Mouse (Mus musculus): ENCODE data around the gene Aar2. TPM values are rescaled to one million over a fixed set of nuclear protein-coding genes. Genes with fewer than 3 reads are reported as not detected.
A peak's percentile ranks its signal among the peaks of the same experiment; 100 is the strongest.
"Not testable (repeated sequence)": the region's sequence is repeated elsewhere in the genome, so short reads cannot be mapped to it uniquely, and the experiment has no call there.

Gene Aar2
- total RNA-seq (2021) = 10 to 100 TPM; 22.3 to 23.2 TPM

- peak; percentile 58 for DNase-seq (ENCODE audit: low spot score)
- intact Hi-C loops (cut with DNase I) = no loop called here
These were observed at the start of gene Aar2 for GRCm38 (mm10) chr2:156547123-156547891. Gene Aar2 (plus strand): TSS chr2:156547584.

GRCm38 (mm10) chr2:156497915-156498314, 49.5 kb upstream of the Aar2 start:
- no peak for DNase-seq (ENCODE audit: low spot score)
- intact Hi-C loops (cut with DNase I) = loop anchor here (5.0 kb wide), 1 partner anchor 76 kb away; the partner anchor contains the start of gene Epb41l1

GRCm38 (mm10) chr2:156501025-156501424, 46.4 kb upstream of the Aar2 start:
- DNase-seq (ENCODE audit: low spot score) = no peak
- intact Hi-C loops (cut with DNase I) = no loop called here

GRCm38 (mm10) chr2:156505533-156505932, 41.9 kb upstream of the Aar2 start:
- intact Hi-C loops (cut with DNase I) = no loop called here
- DNase-seq (ENCODE audit: low spot score) = no peak

GRCm38 (mm10) chr2:156512028-156512427, 35.4 kb upstream of the Aar2 start:
- DNase-seq (ENCODE audit: low spot score) = no peak
- intact Hi-C loops (cut with DNase I) = loop anchor here (5.0 to 10.0 kb wide), 2 partner anchors 90 to 207 kb away; partner anchors contain the start of gene Epb41l1

- intact Hi-C loops (cut with DNase I) = loop anchor here (5.0 to 10.0 kb wide), 2 partner anchors 90 to 208 kb away; partner anchors contain the start of gene Epb41l1
- no peak for DNase-seq (ENCODE audit: low spot score)
These were observed 34.8 kb upstream of the Aar2 start for GRCm38 (mm10) chr2:156512561-156512960.

- no peak for DNase-seq (ENCODE audit: low spot score)
- intact Hi-C loops (cut with DNase I) = loop anchor here (2.0 to 10.0 kb wide), 2 partner anchors 170 to 210 kb away; no protein-coding TSS in a partner anchor
These were observed 32.3 kb upstream of the Aar2 start for GRCm38 (mm10) chr2:156515102-156515501.

GRCm38 (mm10) chr2:156515565-156516185, 31.7 kb upstream of the Aar2 start:
- DNase-seq (ENCODE audit: low spot score) = no peak
- intact Hi-C loops (cut with DNase I) = loop anchor here (2.0 to 10.0 kb wide), 2 partner anchors 171 to 211 kb away; no protein-coding TSS in a partner anchor

GRCm38 (mm10) chr2:156516678-156517077, 30.7 kb upstream of the Aar2 start:
- not testable (repeated sequence) for DNase-seq (ENCODE audit: low spot score)
- intact Hi-C loops (cut with DNase I) = loop anchor here (10.0 kb wide), 1 partner anchor 212 kb away; no protein-coding TSS in a partner anchor

- DNase-seq (ENCODE audit: low spot score) = no peak
- intact Hi-C loops (cut with DNase I) = loop anchor here (10.0 kb wide), 1 partner anchor 214 kb away; no protein-coding TSS in a partner anchor
These were observed 29.1 kb upstream of the Aar2 start for GRCm38 (mm10) chr2:156518306-156518705.

GRCm38 (mm10) chr2:156519584-156519983, 27.8 kb upstream of the Aar2 start:
- intact Hi-C loops (cut with DNase I) = loop anchor here (10.0 kb wide), 1 partner anchor 215 kb away; no protein-coding TSS in a partner anchor
- no peak for DNase-seq (ENCODE audit: low spot score)

- intact Hi-C loops (cut with DNase I) = no loop called here
These were observed 24.4 kb upstream of the Aar2 start for GRCm38 (mm10) chr2:156522994-156523393.

GRCm38 (mm10) chr2:156524078-156524477, 23.3 kb upstream of the Aar2 start:
- intact Hi-C loops (cut with DNase I) = no loop called here
- DNase-seq (ENCODE audit: low spot score) = no peak

More at GRCm38 (mm10) chr2:156522994-156523393, 24.4 kb upstream of the Aar2 start:
- DNase-seq (ENCODE audit: low spot score) = no peak

- intact Hi-C loops (cut with DNase I) = loop anchor here (1.0 to 5.0 kb wide), 2 partner anchors 78 to 176 kb away; no protein-coding TSS in a partner anchor
- DNase-seq (ENCODE audit: low spot score) = no peak
These were observed 17.7 kb upstream of the Aar2 start for GRCm38 (mm10) chr2:156529726-156530125.

- DNase-seq (ENCODE audit: low spot score) = no peak
- intact Hi-C loops (cut with DNase I) = no loop called here
These were observed 14.2 kb upstream of the Aar2 start for GRCm38 (mm10) chr2:156533160-156533559.

GRCm38 (mm10) chr2:156538817-156539555, 8.4 kb upstream of the Aar2 start:
- intact Hi-C loops (cut with DNase I) = no loop called here
- DNase-seq (ENCODE audit: low spot score) = no peak

GRCm38 (mm10) chr2:156540991-156541390, 6.4 kb upstream of the Aar2 start:
- intact Hi-C loops (cut with DNase I) = no loop called here

GRCm38 (mm10) chr2:156542410-156542809, 5.0 kb upstream of the Aar2 start:
- no peak for DNase-seq (ENCODE audit: low spot score)
- intact Hi-C loops (cut with DNase I) = no loop called here

More at GRCm38 (mm10) chr2:156540991-156541390, 6.4 kb upstream of the Aar2 start:
- DNase-seq (ENCODE audit: low spot score) = no peak

GRCm38 (mm10) chr2:156543804-156544203, 3.6 kb upstream of the Aar2 start:
- no peak for DNase-seq (ENCODE audit: low spot score)
- intact Hi-C loops (cut with DNase I) = no loop called here

- DNase-seq (ENCODE audit: low spot score) = no peak
- intact Hi-C loops (cut with DNase I) = no loop called here
These were observed 5.0 kb downstream of the Aar2 start for GRCm38 (mm10) chr2:156552421-156552820.

Measured in heart, postnatal 25 days (tissue).